8 mouse cellular contexts compared by ENCODE assay signal in the genomic region with DNA sequence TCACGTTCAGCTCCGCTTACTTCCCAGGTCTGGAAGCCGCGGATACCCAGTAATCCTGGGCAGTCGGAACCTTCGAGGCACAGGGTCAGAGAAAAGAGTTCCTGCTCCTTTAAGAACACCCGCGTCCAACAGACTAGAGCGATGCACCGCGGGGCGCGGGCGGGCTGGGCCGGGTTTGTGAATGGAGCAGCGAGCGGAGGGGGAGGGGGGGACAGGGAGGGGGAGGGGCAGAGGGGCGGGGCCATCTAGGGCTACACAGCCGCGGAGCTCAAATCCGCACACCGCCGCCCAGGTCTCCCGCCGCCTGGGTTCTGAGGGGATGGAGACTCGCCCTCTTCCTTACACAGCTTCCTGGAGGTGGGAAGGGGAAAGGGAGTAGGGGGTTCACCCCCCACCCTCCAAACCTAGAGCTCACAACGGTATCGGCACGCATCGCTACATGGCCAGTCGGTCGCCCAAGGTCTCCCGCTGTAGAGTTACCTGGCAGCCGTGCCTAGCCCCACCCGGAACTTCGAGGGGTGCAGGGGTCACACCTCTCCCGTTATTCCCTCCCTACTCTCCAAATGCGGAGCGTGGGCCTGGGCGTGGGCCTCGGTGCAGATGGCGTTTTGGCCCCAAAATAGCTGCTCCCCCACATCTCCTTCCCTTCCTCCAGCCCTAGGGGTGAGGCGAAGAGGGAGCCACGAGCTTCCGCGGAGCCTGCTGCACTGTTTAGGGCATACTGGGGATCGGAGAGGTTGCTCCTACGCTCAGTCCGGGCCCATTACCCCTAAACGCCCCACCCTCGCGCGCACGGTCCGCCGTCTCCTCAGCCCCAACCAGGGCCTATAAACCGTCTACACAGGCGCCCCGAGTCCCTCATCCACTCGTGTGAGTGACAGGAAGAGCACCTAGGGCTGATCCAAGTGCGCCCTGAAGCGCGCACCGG. TPM values are rescaled to one million over a fixed set of nuclear protein-coding genes. Genes with fewer than 3 reads are reported as not detected.
A peak's percentile ranks its signal among the peaks of the same experiment; 100 is the strongest.
DNase-seq lines count a peak whose midpoint lies in the region; ATAC-seq and TF ChIP-seq lines count a peak whose summit lies in the region.

No protein-coding gene starts in this region.

- peak; percentile 70 for ATAC-seq in forebrain, embryonic 14.5 days
- peak; percentile 15; the same call in 1 of the 2 replicates for ATAC-seq in intestine, postnatal 0 days

- H3K4me2 ChIP-seq in forebrain, embryonic 14.5 days (ENCODE audit: low read length), result peak overlapping the region; percentile 86
- H3K4me2 ChIP-seq in intestine, postnatal 0 days (replicated peaks; ENCODE audit: low read depth), result peak overlapping the region; percentile 97

- peak overlapping the region; percentile 79 for H3K9ac ChIP-seq in forebrain, embryonic 14.5 days (ENCODE audit: low read length)
- H3K9ac ChIP-seq in intestine, postnatal 0 days (ENCODE audit: low read depth, low read length), result no peak overlapping the region

- H3K4me1 ChIP-seq in brown adipose tissue, adult 24 weeks (ENCODE audit: control insufficient read depth, insufficient read depth, insufficient read length, low read length), result peaks cover 18% of the 10 kb centered on the region
- H3K4me1 ChIP-seq in forebrain, embryonic 14.5 days (ENCODE audit: control insufficient read depth, insufficient read depth, low read length), result peaks cover 26% of the 10 kb centered on the region
- H3K4me1 ChIP-seq in intestine, postnatal 0 days (replicated peaks; ENCODE audit: control insufficient read depth, insufficient read depth, low read length), result 0 out of 2 replicates have a peak, but pooled peaks cover 6% of the 10 kb centered on the region

- peaks cover 12% of the 10 kb centered on the region for H3K27me3 ChIP-seq in forebrain, embryonic 14.5 days (replicated peaks; ENCODE audit: control insufficient read depth, insufficient read depth, low read length)
- H3K27me3 ChIP-seq in intestine, postnatal 0 days (replicated peaks; ENCODE audit: control insufficient read depth, insufficient read depth, low read length), result peaks cover 31% of the 10 kb centered on the region

- WGBS in forebrain, embryonic 14.5 days, result under 1% methylated on average over 52 of the region's 64 CpGs
- WGBS in intestine, postnatal 0 days, result under 1% methylated on average over 55 of the region's 64 CpGs

- H3K36me3 ChIP-seq in forebrain, embryonic 14.5 days (ENCODE audit: control insufficient read depth, insufficient read depth, low read length), result no peaks in the 10 kb centered on the region
- H3K36me3 ChIP-seq in intestine, postnatal 0 days (ENCODE audit: control insufficient read depth, insufficient read depth), result no peaks in the 10 kb centered on the region

- H3K4me3 ChIP-seq in brown adipose tissue, adult 24 weeks (ENCODE audit: insufficient read depth, low read depth, low read length), result peak overlapping the region; percentile 60
- H3K4me3 ChIP-seq in forebrain, embryonic 14.5 days (ENCODE audit: low read depth, low read length), result peak overlapping the region; percentile 80
- H3K4me3 ChIP-seq in intestine, postnatal 0 days (ENCODE audit: low read depth, low read length), result peak overlapping the region; percentile 54

- TF ChIP-seq CTCF in intestine, postnatal 0 days (IDR thresholded peaks at IDR 0.05; ENCODE audit: low read depth), result no peak

- H3K9me3 ChIP-seq in forebrain, embryonic 14.5 days (replicated peaks; ENCODE audit: control insufficient read depth, low read length), result no peaks in the 10 kb centered on the region
- no peaks in the 10 kb centered on the region for H3K9me3 ChIP-seq in intestine, postnatal 0 days (ENCODE audit: control insufficient read depth)

- DNase-seq in layer of hippocampus, adult 11-12 months (ENCODE audit: low spot score), result peak; percentile 78
- no peak for DNase-seq in layer of hippocampus, adult 9-10 months (ENCODE audit: low spot score)
- peak; percentile 93 for DNase-seq in forebrain, embryonic 14.5 days (ENCODE audit: low spot score)
- peak; percentile 71 for DNase-seq in liver
- DNase-seq in retina, postnatal 1 day, result peak; percentile 90
- no peak for DNase-seq in gastrocnemius, postnatal 10 days

- H3K27ac ChIP-seq in brown adipose tissue, adult 24 weeks (replicated peaks; ENCODE audit: low read depth, low read length), result no peak overlapping the region
- peak overlapping the region; percentile 86 for H3K27ac ChIP-seq in forebrain, embryonic 14.5 days (ENCODE audit: low read depth, low read length)
- no peak overlapping the region for H3K27ac ChIP-seq in intestine, postnatal 0 days (ENCODE audit: low read depth, low read length)

RNA-seq across cellular contexts. Expression of a gene that starts 0.7 kb away (rescaled TPM):
- polyA plus RNA-seq in brown adipose tissue, adult 24 weeks (2012; ENCODE audit: insufficient read depth, insufficient read length, missing spikeins), result 0.32 and 1.6 TPM in 2 replicates
- polyA plus RNA-seq in forebrain, embryonic 14.5 days (2014; fragmentation: Nextera tagmentation; extraction: Ambion mirVana), result 13.9 and 16.7 TPM in 2 replicates
- polyA plus RNA-seq in intestine, postnatal 0 days (2015; fragmentation: Nextera tagmentation; extraction: Ambion mirVana), result 0.60 and 0.72 TPM in 2 replicates
- under 1 TPM; 0.38 to 0.45 TPM for total RNA-seq in gastrocnemius, postnatal 10 days (2021)

RNA-seq across cellular contexts. Expression of a gene that starts 5.2 kb away (rescaled TPM):
- 13.9 and 14.6 TPM in 2 replicates for polyA plus RNA-seq in brown adipose tissue, adult 24 weeks (2012; ENCODE audit: insufficient read depth, insufficient read length, missing spikeins)
- 1.4 and 2.1 TPM in 2 replicates for polyA plus RNA-seq in forebrain, embryonic 14.5 days (2014; fragmentation: Nextera tagmentation; extraction: Ambion mirVana)
- 5.7 and 6.8 TPM in 2 replicates for polyA plus RNA-seq in intestine, postnatal 0 days (2015; fragmentation: Nextera tagmentation; extraction: Ambion mirVana)
- total RNA-seq in gastrocnemius, postnatal 10 days (2021), result 1 to 10 TPM; 3.9 to 5.8 TPM

RNA-seq across cellular contexts. Expression of a gene that starts 18.1 kb away (rescaled TPM):
- polyA plus RNA-seq in brown adipose tissue, adult 24 weeks (2012; ENCODE audit: insufficient read depth, insufficient read length, missing spikeins), result 2.5 and 5.9 TPM in 2 replicates
- polyA plus RNA-seq in forebrain, embryonic 14.5 days (2014; fragmentation: Nextera tagmentation; extraction: Ambion mirVana), result 0.63 TPM in 1 of 2 replicates, not detected in the other
- polyA plus RNA-seq in intestine, postnatal 0 days (2015; fragmentation: Nextera tagmentation; extraction: Ambion mirVana), result 2.5 and 3.0 TPM in 2 replicates
- total RNA-seq in gastrocnemius, postnatal 10 days (2021), result 1 to 10 TPM; 3.1 to 3.7 TPM

RNA-seq across cellular contexts. Expression of a gene that starts 30.7 kb away (rescaled TPM):
- 1.5 and 2.8 TPM in 2 replicates for polyA plus RNA-seq in brown adipose tissue, adult 24 weeks (2012; ENCODE audit: insufficient read depth, insufficient read length, missing spikeins)
- 0.10 and 0.22 TPM in 2 replicates for polyA plus RNA-seq in forebrain, embryonic 14.5 days (2014; fragmentation: Nextera tagmentation; extraction: Ambion mirVana)
- polyA plus RNA-seq in intestine, postnatal 0 days (2015; fragmentation: Nextera tagmentation; extraction: Ambion mirVana), result 30.5 and 33.5 TPM in 2 replicates
- 1 to 10 TPM; 4.7 to 5.2 TPM for total RNA-seq in gastrocnemius, postnatal 10 days (2021)

RNA-seq across cellular contexts. Expression of a gene that starts 54.6 kb away (rescaled TPM):
- polyA plus RNA-seq in brown adipose tissue, adult 24 weeks (2012; ENCODE audit: insufficient read depth, insufficient read length, missing spikeins), result not detected in 2 replicates
- 38.6 and 47.4 TPM in 2 replicates for polyA plus RNA-seq in forebrain, embryonic 14.5 days (2014; fragmentation: Nextera tagmentation; extraction: Ambion mirVana)
- 2.2 and 2.5 TPM in 2 replicates for polyA plus RNA-seq in intestine, postnatal 0 days (2015; fragmentation: Nextera tagmentation; extraction: Ambion mirVana)
- total RNA-seq in gastrocnemius, postnatal 10 days (2021), result 1 to 10 TPM in 1 of 2 experiments, under 1 TPM in 1; 0.26 to 1.2 TPM

Comparison
In these comparisons a context has a peak if more than half of its experiments do, and no peak if none do; other contexts are left out.
1. DNase-seq: peak in layer of hippocampus, adult 11-12 months (single experiment), forebrain, embryonic 14.5 days (single experiment), liver (single experiment) and retina, postnatal 1 day (single experiment); none in layer of hippocampus, adult 9-10 months (single experiment) and gastrocnemius, postnatal 10 days (single experiment).
2. Peak in every context shown above with its lines, with median percentiles within 50 percentile points of each other: H3K4me3 ChIP-seq.